Mouse (Mus musculus): ENCODE measurements at regions not wholly inside any gene's neighbourhood (a gene's known extent, or its start where the extent isn't known, plus 50 kb on each side); places are given as distances from the start of the nearest gene placed in this dataset.

GRCm38 (mm10) chr8:64434648-64435047 is 228.6 kb upstream of the Tll1 start:
- TF ChIP-seq CTCF (IDR thresholded peaks at IDR 0.05; ENCODE audit: borderline replicate concordance, extremely low read depth, insufficient read depth, insufficient read length) (no peak), POLR2A (IDR thresholded peaks at IDR 0.05; ENCODE audit: borderline replicate concordance, extremely low read depth, insufficient read depth, insufficient read length, poor library complexity, severe bottlenecking) (no peak)
